Mouse (Mus musculus) myocyte (in vitro differentiated cells): ENCODE data around the gene Tpgs1. TPM values are rescaled to one million over a fixed set of nuclear protein-coding genes. Genes with fewer than 3 reads are reported as not detected.

ENCODE experiments used
- H3K27me3 ChIP-seq: one replicate; pipeline ENCODE4 v1.6.1; 2011; ENCODE audit not compliant: control insufficient read depth, insufficient read depth, insufficient read length
- H3K36me3 ChIP-seq: one replicate; pipeline ENCODE4 v1.6.1; 2011; ENCODE audit not compliant: control insufficient read depth, insufficient read depth
- H3K4me2 ChIP-seq: one replicate; pipeline ENCODE4 v1.6.1; 2011; ENCODE audit warnings: low read depth, control low read depth
- H3K4me3 ChIP-seq: one replicate; pipeline ENCODE4 v1.5.1; 2011; ENCODE audit warnings: mild to moderate bottlenecking, control low read depth, moderate library complexity
- H3K79me2 ChIP-seq: one replicate; pipeline ENCODE4 v1.6.1; 2011; ENCODE audit not compliant: control insufficient read depth, insufficient read depth
- H3ac ChIP-seq: one replicate; pipeline ENCODE4 v1.6.1; 2011; ENCODE audit not compliant: control insufficient read depth, insufficient read length
- CEBPB ChIP-seq: IDR thresholded peaks from 2 replicates; pipeline ENCODE4 v1.6.1; 2011; ENCODE audit warnings: mild to moderate bottlenecking, moderate library complexity; ENCODE audit not compliant: poor library complexity, insufficient read depth, severe bottlenecking
- E2F4 ChIP-seq: IDR thresholded peaks from one replicate; pipeline ENCODE4 v1.6.1; 2011; ENCODE audit warnings: mild to moderate bottlenecking, control low read depth, moderate library complexity; ENCODE audit not compliant: insufficient read depth
- MAX ChIP-seq: IDR thresholded peaks from one replicate; pipeline ENCODE4 v1.6.1; 2011; ENCODE audit warnings: low read depth, mild to moderate bottlenecking, control low read depth
- MYOD1 ChIP-seq, 3 experiments: IDR thresholded peaks; one replicate each; pipeline ENCODE4 v1.6.1; 2011; ENCODE audit warnings: control low read depth in 2 of 3, low read depth in 2 of 3, mild to moderate bottlenecking in 2 of 3, moderate library complexity in 1 of 3; ENCODE audit not compliant: insufficient read length in 2 of 3, control insufficient read depth in 1 of 3
- MYOG ChIP-seq, 3 experiments: IDR thresholded peaks; one replicate each; pipeline ENCODE4 v1.6.1; 2011; ENCODE audit warnings: control low read depth in 2 of 3, low read depth in 2 of 3, mild to moderate bottlenecking in 2 of 3; ENCODE audit not compliant: insufficient read length in 2 of 3, control insufficient read depth in 1 of 3, insufficient read depth in 1 of 3
- POLR2A ChIP-seq: IDR thresholded peaks from one replicate; pipeline ENCODE4 v1.6.1; 2011; ENCODE audit warnings: low read depth, mild to moderate bottlenecking, control low read depth, moderate library complexity; ENCODE audit not compliant: insufficient read length
- POLR2AphosphoS2 ChIP-seq: IDR thresholded peaks from one replicate; pipeline ENCODE4 v1.6.1; 2011; ENCODE audit warnings: low read depth, control low read depth; ENCODE audit not compliant: insufficient read length
- REST ChIP-seq: IDR thresholded peaks from one replicate; pipeline ENCODE4 v1.6.1; 2011; ENCODE audit warnings: mild to moderate bottlenecking, control low read depth, moderate library complexity; ENCODE audit not compliant: insufficient read depth, insufficient read length
- SRF ChIP-seq: IDR thresholded peaks from one replicate; pipeline ENCODE4 v1.6.1; 2011; ENCODE audit warnings: low read depth; ENCODE audit not compliant: control insufficient read depth, insufficient read length
- TCF12 ChIP-seq: IDR thresholded peaks from one replicate; pipeline ENCODE4 v1.6.1; 2011; ENCODE audit warnings: mild to moderate bottlenecking, control low read depth; ENCODE audit not compliant: poor library complexity, insufficient read depth, severe bottlenecking
- TCF3 ChIP-seq: IDR thresholded peaks from one replicate; pipeline ENCODE4 v1.6.1; 2011; ENCODE audit warnings: low read depth, control low read depth; ENCODE audit not compliant: insufficient read length
- USF1 ChIP-seq: IDR thresholded peaks from one replicate; pipeline ENCODE4 v1.6.1; 2011; ENCODE audit warnings: low read depth, mild to moderate bottlenecking, control low read depth, moderate library complexity
- polyA plus RNA-seq: library from polyadenylated mRNA; unstranded; fragments of >200 nt; fragmentation: generic; extraction: Trizol; gene quantifications from one replicate; pipeline ENCODE4 v1.2.1, GENCODE M21; 2012; ENCODE audit warnings: missing spikeins

Gene Tpgs1
- polyA plus RNA-seq, 1 experiment: 80.2 TPM

GRCm38 (mm10) chr10:79654946-79655395 is 14.2 kb upstream of the Tpgs1 start:
- Histone ChIP-seq H3K36me3 (no peaks in the 10 kb centered on the region), H3ac (no peak overlapping the region), H3K27me3 (peaks cover 25% of the 10 kb centered on the region), H3K4me3 (no peak overlapping the region), H3K4me2 (no peak overlapping the region), H3K79me2 (no peaks in the 10 kb centered on the region)
- TF ChIP-seq CEBPB: no peak
- no peak for TF ChIP-seq SRF
- no peak for TF ChIP-seq POLR2A
- TF ChIP-seq POLR2AphosphoS2: no peak
- TF ChIP-seq MYOD1 (IDR thresholded peaks at IDR 0.05; ENCODE audit: control insufficient read depth in 1 of 3, insufficient read length in 2 of 3, low read depth in 2 of 3): no peak
- no peak for TF ChIP-seq TCF3
- no peak for TF ChIP-seq REST
- no peak for TF ChIP-seq MYOG (IDR thresholded peaks at IDR 0.05; ENCODE audit: control insufficient read depth in 1 of 3, insufficient read depth in 1 of 3, insufficient read length in 2 of 3, low read depth in 2 of 3)
- TF ChIP-seq TCF12: no peak
- TF ChIP-seq E2F4: no peak
- no peak for TF ChIP-seq MAX
- TF ChIP-seq USF1: no peak

GRCm38 (mm10) chr10:79658829-79659228 is 10.3 kb upstream of the Tpgs1 start:
- H3K4me2 ChIP-seq: no peak overlapping the region
- TF ChIP-seq CEBPB (no peak), POLR2AphosphoS2 (no peak), USF1 (no peak), MYOD1 (IDR thresholded peaks at IDR 0.05; ENCODE audit: control insufficient read depth in 1 of 3, insufficient read length in 2 of 3, low read depth in 2 of 3) (no peak), TCF12 (no peak), TCF3 (no peak), E2F4 (no peak), SRF (no peak)
- H3K27me3 ChIP-seq: peaks cover 13% of the 10 kb centered on the region
- H3ac ChIP-seq: no peak overlapping the region
- H3K4me3 ChIP-seq: no peak overlapping the region
- H3K79me2 ChIP-seq: no peaks in the 10 kb centered on the region
- H3K36me3 ChIP-seq: no peaks in the 10 kb centered on the region

GRCm38 (mm10) chr10:79660298-79660697 is 8.9 kb upstream of the Tpgs1 start:
- Histone ChIP-seq H3K27me3 (peaks cover 3% of the 10 kb centered on the region), H3K36me3 (no peaks in the 10 kb centered on the region), H3K4me2 (no peak overlapping the region), H3K4me3 (no peak overlapping the region), H3K79me2 (no peaks in the 10 kb centered on the region), H3ac (no peak overlapping the region)
- TF ChIP-seq MAX (no peak), USF1 (no peak), POLR2A (no peak), E2F4 (no peak), POLR2AphosphoS2 (no peak), TCF3 (no peak), REST (no peak), MYOD1 (IDR thresholded peaks at IDR 0.05; ENCODE audit: control insufficient read depth in 1 of 3, insufficient read length in 2 of 3, low read depth in 2 of 3) (no peak), MYOG (IDR thresholded peaks at IDR 0.05; ENCODE audit: control insufficient read depth in 1 of 3, insufficient read depth in 1 of 3, insufficient read length in 2 of 3, low read depth in 2 of 3) (no peak), TCF12 (no peak), SRF (no peak), CEBPB (no peak)

- H3K36me3 ChIP-seq: no peaks in the 10 kb centered on the region
- H3K79me2 ChIP-seq: no peaks in the 10 kb centered on the region
- H3K4me2 ChIP-seq: no peak overlapping the region
- TF ChIP-seq MYOD1 (IDR thresholded peaks at IDR 0.05; ENCODE audit: control insufficient read depth in 1 of 3, insufficient read length in 2 of 3, low read depth in 2 of 3) (no peak), SRF (no peak), TCF12 (no peak), E2F4 (no peak), REST (no peak), MYOG (IDR thresholded peaks at IDR 0.05; ENCODE audit: control insufficient read depth in 1 of 3, insufficient read depth in 1 of 3, insufficient read length in 2 of 3, low read depth in 2 of 3) (no peak), TCF3 (no peak), USF1 (no peak), CEBPB (no peak), POLR2AphosphoS2 (no peak), POLR2A (no peak), MAX (no peak)
- no peak overlapping the region for H3K4me3 ChIP-seq
- no peak overlapping the region for H3ac ChIP-seq
- peaks cover 6% of the 10 kb centered on the region for H3K27me3 ChIP-seq
Measured at GRCm38 (mm10) chr10:79661861-79662260, 7.3 kb upstream of the Tpgs1 start.

GRCm38 (mm10) chr10:79664131-79664665 is 5.0 kb upstream of the Tpgs1 start, which contains the start of gene Madcam1:
TSS of gene Madcam1 (plus strand) at chr10:79664559.
- no peaks in the 10 kb centered on the region for H3K36me3 ChIP-seq
- H3ac ChIP-seq: no peak within 1 kb of the TSS
- TF ChIP-seq USF1 (no peak), REST (no peak), MAX (no peak), MYOD1 (IDR thresholded peaks at IDR 0.05; ENCODE audit: control insufficient read depth in 1 of 3, insufficient read length in 2 of 3, low read depth in 2 of 3) (no peak), MYOG (IDR thresholded peaks at IDR 0.05; ENCODE audit: control insufficient read depth in 1 of 3, insufficient read depth in 1 of 3, insufficient read length in 2 of 3, low read depth in 2 of 3) (no peak), POLR2A (no peak), E2F4 (no peak), SRF (no peak), TCF12 (no peak), CEBPB (no peak), TCF3 (no peak), POLR2AphosphoS2 (no peak)
- H3K27me3 ChIP-seq: peaks cover 6% of the 10 kb centered on the region
- H3K4me2 ChIP-seq: no peak within 1 kb of the TSS
- H3K79me2 ChIP-seq: no peaks in the 10 kb centered on the region
- H3K4me3 ChIP-seq: no peak within 1 kb of the TSS
